Mouse (Mus musculus) liver, embryonic 12.5 days (tissue): Measurements from ENCODE around the gene Tmem132a. TPM values are rescaled to one million over a fixed set of nuclear protein-coding genes. Genes with fewer than 3 reads are reported as not detected.
A peak's percentile ranks its signal among the peaks of the same experiment; 100 is the strongest.

Source experiments
- ATAC-seq: fragments of 200-750 bp; cut with Nextera tagmentation; 2 replicates; pipeline ENCODE4 v1.8.0; 2017; ENCODE audit warnings: moderate number of reproducible peaks, mild to moderate bottlenecking, moderate library complexity
- H3K27ac ChIP-seq: fragments of 300-500 bp; sonication (generic); 2 replicates; pipeline ENCODE4 v1.5.1; 2016; ENCODE audit warnings: mild to moderate bottlenecking
- H3K27me3 ChIP-seq: fragments of 300-500 bp; sonication (generic); replicated peaks from 2 replicates; pipeline ENCODE4 v1.6.1; 2016; ENCODE audit warnings: mild to moderate bottlenecking, moderate library complexity
- H3K36me3 ChIP-seq: fragments of 300-500 bp; sonication (generic); 2 replicates; pipeline ENCODE4 v1.6.1; 2016; ENCODE audit warnings: mild to moderate bottlenecking, moderate library complexity
- H3K4me1 ChIP-seq: fragments of 300-500 bp; sonication (generic); 2 replicates; pipeline ENCODE4 v1.6.1; 2016
- H3K4me2 ChIP-seq: fragments of 300-500 bp; sonication (generic); 2 replicates; pipeline ENCODE4 v1.6.1; 2016; ENCODE audit warnings: mild to moderate bottlenecking, moderate library complexity
- H3K4me3 ChIP-seq: fragments of 300-500 bp; sonication (generic); 2 replicates; pipeline ENCODE4 v1.5.1; 2016; ENCODE audit warnings: mild to moderate bottlenecking, moderate library complexity
- H3K9ac ChIP-seq: fragments of 300-500 bp; sonication (generic); 2 replicates; pipeline ENCODE4 v1.6.1; 2016; ENCODE audit warnings: mild to moderate bottlenecking, moderate library complexity
- H3K9me3 ChIP-seq: fragments of 300-500 bp; sonication (generic); replicated peaks from 2 replicates; pipeline ENCODE4 v1.6.1; 2016; ENCODE audit warnings: mild to moderate bottlenecking, moderate library complexity
- WGBS: fragments of 180-500 bp; shearing (Covaris S2); methylation state at CpG from one replicate; pipeline ENCODE4 v1.1.7; 2016; ENCODE audit not compliant: insufficient replicate concordance; 5-methylcytosine and 5-hydroxymethylcytosine counted together
- polyA plus RNA-seq: library from polyadenylated mRNA; unstranded; fragments of >200 nt; fragmentation: Nextera tagmentation; extraction: Ambion mirVana; gene quantifications from 2 replicates; pipeline ENCODE4 v1.2.1, GENCODE M21; 2016

Gene Tmem132a
- polyA plus RNA-seq, 1 experiment from 2014 or later = 10.6 TPM

GRCm38 (mm10) chr19:10844206-10844605 is 25.5 kb downstream of the Tmem132a start:
- ATAC-seq = no peak
- Histone ChIP-seq H3K4me2 (no peak overlapping the region), H3K27me3 (peaks cover 66% of the 10 kb centered on the region), H3K9me3 (no peaks in the 10 kb centered on the region), H3K9ac (no peak overlapping the region), H3K4me1 (peaks cover 4% of the 10 kb centered on the region; the same call in 1 of the 2 replicates), H3K27ac (no peak overlapping the region), H3K4me3 (no peak overlapping the region), H3K36me3 (no peaks in the 10 kb centered on the region)
- WGBS = 77% methylated on average over 5 of the region's 5 CpGs

GRCm38 (mm10) chr19:10842914-10843313 is 26.8 kb downstream of the Tmem132a start:
- Histone ChIP-seq H3K4me3 (no peak overlapping the region), H3K4me1 (peaks cover 4% of the 10 kb centered on the region; the same call in 1 of the 2 replicates), H3K9ac (no peak overlapping the region), H3K36me3 (no peaks in the 10 kb centered on the region), H3K27me3 (peaks cover 63% of the 10 kb centered on the region), H3K27ac (no peak overlapping the region), H3K9me3 (no peaks in the 10 kb centered on the region), H3K4me2 (0 out of 2 replicates have a peak overlapping the region, but pooled peaks have one; percentile 2)
- ATAC-seq = no peak
- WGBS = 29% methylated on average over 24 of the region's 24 CpGs

- Histone ChIP-seq H3K9ac (no peak overlapping the region), H3K27me3 (peaks cover 58% of the 10 kb centered on the region), H3K4me2 (peak overlapping the region; percentile 28; the same call in 1 of the 2 replicates), H3K36me3 (no peaks in the 10 kb centered on the region), H3K27ac (no peak overlapping the region), H3K4me3 (0 out of 2 replicates have a peak overlapping the region, but pooled peaks have one; percentile 0), H3K4me1 (peaks cover 4% of the 10 kb centered on the region; the same call in 1 of the 2 replicates), H3K9me3 (no peaks in the 10 kb centered on the region)
- ATAC-seq = no peak
- WGBS = 18% methylated on average over 16 of the region's 16 CpGs
These were observed 27.8 kb downstream of the Tmem132a start for GRCm38 (mm10) chr19:10841721-10842626.

- no peaks in the 10 kb centered on the region for H3K36me3 ChIP-seq
- WGBS = 52% methylated on average over 15 of the region's 15 CpGs
- H3K4me3 ChIP-seq = no peak within 1 kb of the TSS
- no peak within 1 kb of the TSS for H3K4me2 ChIP-seq
- H3K27me3 ChIP-seq = peaks cover 39% of the 10 kb centered on the region
- ATAC-seq = no peak
- H3K27ac ChIP-seq = no peak within 1 kb of the TSS
- peaks cover 4% of the 10 kb centered on the region; the same call in 1 of the 2 replicates for H3K4me1 ChIP-seq
- no peaks in the 10 kb centered on the region for H3K9me3 ChIP-seq
- no peak within 1 kb of the TSS for H3K9ac ChIP-seq
These were observed 30.5 kb downstream of the Tmem132a start, which contains the start of gene Slc15a3 for GRCm38 (mm10) chr19:10839010-10839892. Slc15a3 (plus strand) TSS chr19:10839727.

GRCm38 (mm10) chr19:10835671-10836070 is 34.1 kb downstream of the Tmem132a start:
- Histone ChIP-seq H3K36me3 (no peaks in the 10 kb centered on the region), H3K27ac (no peak overlapping the region)

GRCm38 (mm10) chr19:10833611-10834010 is 36.1 kb downstream of the Tmem132a start:
- H3K4me1 ChIP-seq = no peaks in the 10 kb centered on the region
- H3K4me3 ChIP-seq = no peak overlapping the region
- H3K27ac ChIP-seq = no peak overlapping the region
- no peak overlapping the region for H3K9ac ChIP-seq
- 45% methylated on average over 3 of the region's 3 CpGs for WGBS
- no peak for ATAC-seq
- H3K27me3 ChIP-seq = no peaks in the 10 kb centered on the region
- no peak overlapping the region for H3K4me2 ChIP-seq
- no peaks in the 10 kb centered on the region for H3K36me3 ChIP-seq
- H3K9me3 ChIP-seq = no peaks in the 10 kb centered on the region

More at GRCm38 (mm10) chr19:10835671-10836070, 34.1 kb downstream of the Tmem132a start:
- 43% methylated on average over 3 of the region's 3 CpGs for WGBS
- Histone ChIP-seq H3K9ac (no peak overlapping the region), H3K9me3 (no peaks in the 10 kb centered on the region), H3K4me1 (no peaks in the 10 kb centered on the region), H3K27me3 (peaks cover 13% of the 10 kb centered on the region), H3K4me2 (no peak overlapping the region), H3K4me3 (no peak overlapping the region)
- ATAC-seq = no peak

GRCm38 (mm10) chr19:10832030-10832429 is 37.7 kb downstream of the Tmem132a start:
- H3K4me2 ChIP-seq = no peak overlapping the region
- WGBS = 36% methylated on average over 3 of the region's 3 CpGs

GRCm38 (mm10) chr19:10831424-10831823 is 38.3 kb downstream of the Tmem132a start:
- Histone ChIP-seq H3K4me1 (no peaks in the 10 kb centered on the region), H3K27me3 (no peaks in the 10 kb centered on the region), H3K27ac (no peak overlapping the region), H3K36me3 (no peaks in the 10 kb centered on the region), H3K9ac (no peak overlapping the region), H3K4me2 (no peak overlapping the region), H3K9me3 (no peaks in the 10 kb centered on the region), H3K4me3 (no peak overlapping the region)
- 4% methylated on average over 5 of the region's 5 CpGs for WGBS
- ATAC-seq = no peak

More at GRCm38 (mm10) chr19:10832030-10832429, 37.7 kb downstream of the Tmem132a start:
- no peaks in the 10 kb centered on the region for H3K9me3 ChIP-seq
- no peaks in the 10 kb centered on the region for H3K27me3 ChIP-seq
- no peak for ATAC-seq
- no peaks in the 10 kb centered on the region for H3K36me3 ChIP-seq
- H3K9ac ChIP-seq = no peak overlapping the region
- H3K4me1 ChIP-seq = no peaks in the 10 kb centered on the region
- no peak overlapping the region for H3K27ac ChIP-seq
- no peak overlapping the region for H3K4me3 ChIP-seq

GRCm38 (mm10) chr19:10829436-10830175 is 40.1 kb downstream of the Tmem132a start, which contains the start of gene Cd6:
Cd6 (minus strand) TSS chr19:10830058.
- Histone ChIP-seq H3K9ac (no peak within 1 kb of the TSS), H3K36me3 (no peaks in the 10 kb centered on the region), H3K4me3 (no peak within 1 kb of the TSS), H3K27me3 (no peaks in the 10 kb centered on the region), H3K27ac (no peak within 1 kb of the TSS), H3K9me3 (no peaks in the 10 kb centered on the region), H3K4me2 (no peak within 1 kb of the TSS), H3K4me1 (no peaks in the 10 kb centered on the region)
- 73% methylated on average over 16 of the region's 16 CpGs for WGBS
- no peak for ATAC-seq

GRCm38 (mm10) chr19:10828321-10828720 is 41.4 kb downstream of the Tmem132a start:
- no peaks in the 10 kb centered on the region for H3K27me3 ChIP-seq
- no peak for ATAC-seq
- H3K27ac ChIP-seq = no peak overlapping the region
- no peaks in the 10 kb centered on the region for H3K9me3 ChIP-seq
- WGBS = 69% methylated on average over 5 of the region's 5 CpGs
- no peak overlapping the region for H3K4me3 ChIP-seq
- H3K9ac ChIP-seq = no peak overlapping the region
- H3K4me2 ChIP-seq = no peak overlapping the region
- no peaks in the 10 kb centered on the region for H3K4me1 ChIP-seq
- H3K36me3 ChIP-seq = no peaks in the 10 kb centered on the region

GRCm38 (mm10) chr19:10824061-10824460 is 45.7 kb downstream of the Tmem132a start:
- Histone ChIP-seq H3K9ac (no peak overlapping the region), H3K4me1 (no peaks in the 10 kb centered on the region), H3K9me3 (no peaks in the 10 kb centered on the region), H3K4me3 (no peak overlapping the region), H3K27ac (no peak overlapping the region), H3K4me2 (no peak overlapping the region), H3K36me3 (no peaks in the 10 kb centered on the region), H3K27me3 (no peaks in the 10 kb centered on the region)
- 68% methylated on average over 7 of the region's 7 CpGs for WGBS
- no peak for ATAC-seq
